20 mouse cellular contexts compared by ENCODE assay signal in genomic region chr1:131049361-131049806, GRCm38 (mm10). TPM values are rescaled to one million over a fixed set of nuclear protein-coding genes. Genes with fewer than 3 reads are reported as not detected.
"Had no signal": no experiment of that assay in that cellular context is flagged by ENCODE, and none has a peak within 500 bp of the region (broad histone marks: within the 10 kb centered on the region; RNA-seq: fewer than 3 reads in every experiment).

No protein-coding gene starts in this region.

- H3K4me3 ChIP-seq: limb, embryonic 15.5 days; midbrain, embryonic 13.5 days had no signal

- H3K9me3 ChIP-seq: limb, embryonic 15.5 days; midbrain, embryonic 13.5 days had no signal

- H3K27ac ChIP-seq: limb, embryonic 15.5 days; liver, embryonic 14.5 days; midbrain, embryonic 13.5 days had no signal

- DNase-seq: kidney, adult 2 months; kidney, postnatal 36 days; left cerebral cortex, postnatal 4 days; lung, adult 2 months; lung, postnatal 36 days; right cerebral cortex, adult 18-20 months; right cerebral cortex, postnatal 25 days had no signal

- H3K9ac ChIP-seq: limb, embryonic 15.5 days; liver, embryonic 14.5 days; midbrain, embryonic 13.5 days had no signal

- H3K4me2 ChIP-seq: limb, embryonic 15.5 days; midbrain, embryonic 13.5 days had no signal

- H3K27me3 ChIP-seq: limb, embryonic 15.5 days; midbrain, embryonic 13.5 days had no signal

RNA-seq across cellular contexts. Expression of gene Il10, which starts 29.7 kb away (rescaled TPM):
- total RNA-seq: layer of hippocampus, adult 18-20 months; layer of hippocampus, postnatal 10 days; left cerebral cortex, postnatal 10 days; megakaryocyte progenitor cell, adult 5-6 weeks; midbrain, postnatal 0 days had no signal
- polyA plus RNA-seq: kidney, adult 2 months; kidney, embryonic 16.5 days; limb, embryonic 15.5 days; lung, adult 2 months; lung, postnatal 0 days; midbrain, embryonic 13.5 days; midbrain, postnatal 0 days; neural tube, embryonic 14.5 days; small intestine, adult 2 months; stomach, embryonic 16.5 days had no signal
